Mouse (Mus musculus) myocyte (in vitro differentiated cells): ENCODE data around the gene Ogfod1. TPM values are rescaled to one million over a fixed set of nuclear protein-coding genes. Genes with fewer than 3 reads are reported as not detected.
A peak's percentile ranks its signal among the peaks of the same experiment; 100 is the strongest.

Experiments
- H3K27me3 ChIP-seq: one replicate; pipeline ENCODE4 v1.6.1; 2011; ENCODE audit not compliant: control insufficient read depth, insufficient read depth, insufficient read length
- H3K36me3 ChIP-seq: one replicate; pipeline ENCODE4 v1.6.1; 2011; ENCODE audit not compliant: control insufficient read depth, insufficient read depth
- H3K4me2 ChIP-seq: one replicate; pipeline ENCODE4 v1.6.1; 2011; ENCODE audit warnings: low read depth, control low read depth
- H3K4me3 ChIP-seq: one replicate; pipeline ENCODE4 v1.5.1; 2011; ENCODE audit warnings: mild to moderate bottlenecking, control low read depth, moderate library complexity
- H3K79me2 ChIP-seq: one replicate; pipeline ENCODE4 v1.6.1; 2011; ENCODE audit not compliant: control insufficient read depth, insufficient read depth
- H3ac ChIP-seq: one replicate; pipeline ENCODE4 v1.6.1; 2011; ENCODE audit not compliant: control insufficient read depth, insufficient read length
- CEBPB ChIP-seq: IDR thresholded peaks from 2 replicates; pipeline ENCODE4 v1.6.1; 2011; ENCODE audit warnings: mild to moderate bottlenecking, moderate library complexity; ENCODE audit not compliant: poor library complexity, insufficient read depth, severe bottlenecking
- E2F4 ChIP-seq: IDR thresholded peaks from one replicate; pipeline ENCODE4 v1.6.1; 2011; ENCODE audit warnings: mild to moderate bottlenecking, control low read depth, moderate library complexity; ENCODE audit not compliant: insufficient read depth
- MAX ChIP-seq: IDR thresholded peaks from one replicate; pipeline ENCODE4 v1.6.1; 2011; ENCODE audit warnings: low read depth, mild to moderate bottlenecking, control low read depth
- MYOD1 ChIP-seq, 3 experiments: IDR thresholded peaks; one replicate each; pipeline ENCODE4 v1.6.1; 2011; ENCODE audit warnings: control low read depth in 2 of 3, low read depth in 2 of 3, mild to moderate bottlenecking in 2 of 3, moderate library complexity in 1 of 3; ENCODE audit not compliant: insufficient read length in 2 of 3, control insufficient read depth in 1 of 3
- MYOG ChIP-seq, 3 experiments: IDR thresholded peaks; one replicate each; pipeline ENCODE4 v1.6.1; 2011; ENCODE audit warnings: control low read depth in 2 of 3, low read depth in 2 of 3, mild to moderate bottlenecking in 2 of 3; ENCODE audit not compliant: insufficient read length in 2 of 3, control insufficient read depth in 1 of 3, insufficient read depth in 1 of 3
- POLR2A ChIP-seq: IDR thresholded peaks from one replicate; pipeline ENCODE4 v1.6.1; 2011; ENCODE audit warnings: low read depth, mild to moderate bottlenecking, control low read depth, moderate library complexity; ENCODE audit not compliant: insufficient read length
- POLR2AphosphoS2 ChIP-seq: IDR thresholded peaks from one replicate; pipeline ENCODE4 v1.6.1; 2011; ENCODE audit warnings: low read depth, control low read depth; ENCODE audit not compliant: insufficient read length
- REST ChIP-seq: IDR thresholded peaks from one replicate; pipeline ENCODE4 v1.6.1; 2011; ENCODE audit warnings: mild to moderate bottlenecking, control low read depth, moderate library complexity; ENCODE audit not compliant: insufficient read depth, insufficient read length
- SRF ChIP-seq: IDR thresholded peaks from one replicate; pipeline ENCODE4 v1.6.1; 2011; ENCODE audit warnings: low read depth; ENCODE audit not compliant: control insufficient read depth, insufficient read length
- TCF12 ChIP-seq: IDR thresholded peaks from one replicate; pipeline ENCODE4 v1.6.1; 2011; ENCODE audit warnings: mild to moderate bottlenecking, control low read depth; ENCODE audit not compliant: poor library complexity, insufficient read depth, severe bottlenecking
- TCF3 ChIP-seq: IDR thresholded peaks from one replicate; pipeline ENCODE4 v1.6.1; 2011; ENCODE audit warnings: low read depth, control low read depth; ENCODE audit not compliant: insufficient read length
- USF1 ChIP-seq: IDR thresholded peaks from one replicate; pipeline ENCODE4 v1.6.1; 2011; ENCODE audit warnings: low read depth, mild to moderate bottlenecking, control low read depth, moderate library complexity
- polyA plus RNA-seq: library from polyadenylated mRNA; unstranded; fragments of >200 nt; fragmentation: generic; extraction: Trizol; gene quantifications from one replicate; pipeline ENCODE4 v1.2.1, GENCODE M21; 2012; ENCODE audit warnings: missing spikeins

Ogfod1 gene
- polyA plus RNA-seq, 1 experiment: 15.6 TPM

DNA sequence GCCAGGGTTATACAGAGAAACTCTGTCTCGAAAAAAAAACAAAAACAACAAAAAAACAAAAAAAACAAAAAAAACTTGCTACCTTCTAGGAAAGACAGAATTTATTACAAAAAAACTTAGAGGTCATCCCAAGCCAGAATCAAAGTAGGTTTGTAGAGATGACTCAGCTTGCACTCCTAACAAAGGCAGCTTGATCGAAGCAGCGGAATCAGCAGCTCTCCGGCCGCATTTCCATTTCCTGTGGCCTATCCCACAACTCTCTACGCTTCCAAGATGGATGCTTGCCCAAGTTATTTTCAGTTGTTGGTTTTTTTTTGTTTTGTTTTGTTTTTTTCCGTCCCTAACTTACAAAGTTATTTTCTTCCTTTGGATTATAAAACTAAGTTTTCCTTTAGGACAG lies 31.8 kb downstream of the Ogfod1 start:
- Histone ChIP-seq H3K36me3 (peaks cover 10% of the 10 kb centered on the region), H3ac (no peak overlapping the region), H3K79me2 (no peaks in the 10 kb centered on the region), H3K4me3 (no peak overlapping the region), H3K4me2 (no peak overlapping the region), H3K27me3 (no peaks in the 10 kb centered on the region)
- no peak for TF ChIP-seq MYOG (IDR thresholded peaks at IDR 0.05; ENCODE audit: control insufficient read depth in 1 of 3, insufficient read depth in 1 of 3, insufficient read length in 2 of 3, low read depth in 2 of 3)
- TF ChIP-seq SRF: no peak
- TF ChIP-seq MYOD1 (IDR thresholded peaks at IDR 0.05; ENCODE audit: control insufficient read depth in 1 of 3, insufficient read length in 2 of 3, low read depth in 2 of 3): no peak
- TF ChIP-seq REST: no peak
- TF ChIP-seq CEBPB: no peak
- no peak for TF ChIP-seq POLR2A
- TF ChIP-seq E2F4: no peak
- TF ChIP-seq MAX: no peak
- TF ChIP-seq USF1: no peak
- no peak for TF ChIP-seq POLR2AphosphoS2

GRCm38 (mm10) chr8:94076461-94077192 lies 39.6 kb downstream of the Ogfod1 start:
- Histone ChIP-seq H3K79me2 (no peaks in the 10 kb centered on the region), H3K4me3 (no peak overlapping the region), H3K4me2 (no peak overlapping the region), H3K27me3 (no peaks in the 10 kb centered on the region), H3ac (no peak overlapping the region), H3K36me3 (peaks cover 4% of the 10 kb centered on the region)
- TF ChIP-seq CEBPB: no peak
- TF ChIP-seq TCF12: no peak
- no peak for TF ChIP-seq REST
- TF ChIP-seq MAX: no peak
- no peak for TF ChIP-seq USF1
- TF ChIP-seq SRF: no peak
- TF ChIP-seq MYOG (IDR thresholded peaks at IDR 0.05; ENCODE audit: control insufficient read depth in 1 of 3, insufficient read depth in 1 of 3, insufficient read length in 2 of 3, low read depth in 2 of 3): no peak
- TF ChIP-seq MYOD1 (IDR thresholded peaks at IDR 0.05; ENCODE audit: control insufficient read depth in 1 of 3, insufficient read length in 2 of 3, low read depth in 2 of 3): no peak
- no peak for TF ChIP-seq POLR2A
- no peak for TF ChIP-seq POLR2AphosphoS2

- no peak for TF ChIP-seq CEBPB
- no peak for TF ChIP-seq TCF3
- no peak for TF ChIP-seq MAX
- peak in 2 of 3 experiments; percentile 70 to 72 for TF ChIP-seq MYOD1 (IDR thresholded peaks at IDR 0.05; ENCODE audit: control insufficient read depth in 1 of 3, insufficient read length in 2 of 3, low read depth in 2 of 3)
- TF ChIP-seq SRF: no peak
- peak; percentile 24 to 82 (median 79) for TF ChIP-seq MYOG (IDR thresholded peaks at IDR 0.05; ENCODE audit: control insufficient read depth in 1 of 3, insufficient read depth in 1 of 3, insufficient read length in 2 of 3, low read depth in 2 of 3)
- no peak overlapping the region for H3K4me2 ChIP-seq
- no peaks in the 10 kb centered on the region for H3K27me3 ChIP-seq
Observed at GRCm38 (mm10) chr8:94087964-94088363, 51.0 kb downstream of the Ogfod1 start.

DNA sequence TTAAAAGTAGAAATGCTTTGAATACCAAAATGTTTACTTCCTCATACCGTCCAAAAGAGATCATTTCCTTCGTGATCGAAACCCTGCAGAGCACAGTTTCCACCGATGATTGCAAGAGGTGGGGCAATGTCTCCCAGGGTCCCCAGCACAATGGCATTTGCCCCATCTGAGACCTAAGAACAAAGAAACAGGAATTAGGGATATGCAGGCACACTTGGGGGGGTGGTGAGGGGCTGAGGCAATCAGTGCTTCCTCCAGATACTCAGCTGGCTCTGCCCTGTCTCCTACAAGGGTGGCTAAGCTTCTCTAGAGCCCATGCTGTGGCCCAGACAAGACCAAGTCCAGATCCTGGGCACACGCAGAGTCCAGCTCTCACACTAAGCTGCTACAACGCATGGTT lies 52.7 kb downstream of the Ogfod1 start:
- TF ChIP-seq MYOG (IDR thresholded peaks at IDR 0.05; ENCODE audit: control insufficient read depth in 1 of 3, insufficient read depth in 1 of 3, insufficient read length in 2 of 3, low read depth in 2 of 3) (no peak), MAX (no peak), TCF12 (no peak), CEBPB (no peak), POLR2A (no peak)
- Histone ChIP-seq H3K36me3 (no peaks in the 10 kb centered on the region), H3K4me3 (no peak overlapping the region), H3K4me2 (no peak overlapping the region), H3K79me2 (no peaks in the 10 kb centered on the region), H3ac (no peak overlapping the region), H3K27me3 (no peaks in the 10 kb centered on the region)

More at GRCm38 (mm10) chr8:94087964-94088363, 51.0 kb downstream of the Ogfod1 start:
- Histone ChIP-seq H3ac (no peak overlapping the region), H3K4me3 (no peak overlapping the region), H3K36me3 (no peaks in the 10 kb centered on the region), H3K79me2 (no peaks in the 10 kb centered on the region)

DNA sequence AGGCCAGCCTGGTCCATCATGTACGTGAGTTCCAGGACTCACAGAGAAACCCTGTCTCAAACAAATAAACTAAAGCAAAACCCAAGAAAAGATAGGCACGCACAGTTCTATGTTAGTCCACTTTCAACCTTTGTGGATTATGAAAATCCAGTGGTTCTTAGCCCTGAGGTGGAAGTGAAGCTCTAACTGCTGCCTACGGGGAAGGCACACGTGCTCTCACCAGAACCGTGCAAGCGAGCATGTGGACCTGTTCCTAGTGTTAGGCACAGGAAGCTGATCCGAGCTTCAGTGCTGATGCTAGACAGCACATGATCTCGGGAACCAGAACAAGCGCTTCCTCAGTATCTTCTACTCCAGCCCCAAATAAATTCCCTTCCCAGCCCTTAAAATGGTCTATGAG lies 55.9 kb downstream of the Ogfod1 start:
- Histone ChIP-seq H3K4me3 (no peak overlapping the region), H3K27me3 (no peaks in the 10 kb centered on the region), H3K36me3 (no peaks in the 10 kb centered on the region), H3K79me2 (no peaks in the 10 kb centered on the region), H3ac (no peak overlapping the region), H3K4me2 (no peak overlapping the region)
- TF ChIP-seq POLR2AphosphoS2 (no peak), MYOD1 (IDR thresholded peaks at IDR 0.05; ENCODE audit: control insufficient read depth in 1 of 3, insufficient read length in 2 of 3, low read depth in 2 of 3) (no peak), SRF (no peak), USF1 (no peak), TCF3 (no peak), MYOG (IDR thresholded peaks at IDR 0.05; ENCODE audit: control insufficient read depth in 1 of 3, insufficient read depth in 1 of 3, insufficient read length in 2 of 3, low read depth in 2 of 3) (no peak), TCF12 (no peak), MAX (no peak), REST (no peak), CEBPB (no peak), E2F4 (no peak), POLR2A (no peak)
